Mouse (Mus musculus): ENCODE results near the gene Pqbp1.

Gene Pqbp1

DNA sequence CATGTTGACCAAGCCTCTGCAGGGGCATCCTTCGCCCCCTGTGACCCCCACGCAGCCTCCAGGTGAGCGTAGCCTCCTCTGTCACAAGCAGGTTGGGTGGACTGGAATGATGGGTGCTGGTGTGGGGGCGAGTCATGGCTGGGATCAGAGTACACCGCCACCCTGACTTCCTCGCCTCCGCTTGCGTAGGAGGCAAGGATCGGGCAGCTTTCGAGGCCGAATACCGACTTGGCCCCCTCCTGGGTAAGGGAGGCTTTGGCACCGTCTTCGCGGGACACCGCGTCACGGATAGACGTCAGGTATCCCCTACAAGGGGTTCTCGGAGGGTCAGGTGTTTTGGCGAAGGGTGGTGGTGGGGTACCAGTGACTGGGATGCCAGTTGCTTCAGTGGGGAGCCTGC is 20.6 kb downstream of the Pqbp1 start:
- DNase-seq (ENCODE audit: low read depth, low spot score) = no peak

DNA sequence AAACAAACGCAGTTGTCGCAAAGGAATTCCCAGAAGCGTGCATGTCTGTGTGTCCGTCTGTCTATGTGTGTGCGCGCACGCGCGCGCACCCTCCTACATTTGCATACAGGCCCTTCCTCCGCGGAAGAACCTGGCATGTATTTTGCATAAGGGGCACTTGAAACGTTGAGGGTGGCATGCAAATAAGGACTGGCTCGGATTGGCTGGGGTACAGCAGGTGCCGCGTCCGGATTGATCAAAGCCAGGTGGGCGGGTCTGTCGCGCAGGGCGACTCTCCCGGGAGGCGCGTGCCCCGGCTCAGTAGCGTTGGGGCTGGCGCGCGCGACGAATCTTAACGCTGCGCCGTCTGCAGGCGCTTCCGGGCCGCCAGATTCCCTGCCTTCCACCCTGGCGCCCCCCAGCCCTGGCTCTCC is 21.1 kb downstream of the Pqbp1 start, which contains the start of gene Pim2:
Pim2 (plus strand) TSS at position 256 of the 413 bp plus-strand sequence.
- DNase-seq (ENCODE audit: low read depth, low spot score) = peak; percentile 55

DNA sequence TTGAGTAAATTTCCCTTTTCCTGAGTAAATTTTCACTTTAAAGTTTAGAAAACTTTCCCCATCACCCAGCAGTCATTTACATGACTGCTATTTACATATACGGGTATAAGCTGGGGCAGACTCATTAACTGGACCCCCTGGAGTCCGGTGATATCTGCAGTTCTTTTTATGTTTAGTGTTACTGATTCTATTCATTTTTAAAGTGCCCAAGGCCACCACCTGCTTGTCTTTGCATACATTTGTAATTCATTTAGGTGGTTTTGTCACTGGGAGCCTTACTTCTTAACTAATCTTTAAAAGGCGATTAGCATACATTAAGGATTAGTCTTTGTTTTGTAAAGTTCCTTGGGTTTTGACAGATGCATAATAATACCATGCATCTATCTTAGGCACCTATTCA is 29.2 kb downstream of the Pqbp1 start:
- DNase-seq (ENCODE audit: low read depth, low spot score) = no peak

DNA sequence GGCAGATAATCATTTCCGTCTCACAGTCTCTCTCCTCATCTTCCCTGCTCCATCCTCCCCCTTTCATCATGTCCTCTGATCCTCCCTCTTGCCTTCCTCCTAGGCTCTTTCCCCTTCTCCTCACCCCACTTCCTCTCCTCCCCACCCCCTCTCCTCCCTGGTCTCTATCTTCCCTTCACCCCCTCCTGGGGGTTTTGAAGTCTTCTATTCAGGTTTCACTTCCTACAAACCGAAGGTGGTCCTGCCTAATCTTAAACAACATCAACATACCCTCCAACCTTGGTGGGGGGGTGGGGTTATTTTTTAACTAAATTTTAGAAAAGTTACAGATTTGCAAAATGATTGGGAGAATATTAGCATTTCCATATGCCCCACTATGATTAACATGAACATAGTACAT is 30.6 kb downstream of the Pqbp1 start:
- no peak for DNase-seq (ENCODE audit: low read depth, low spot score)

DNA sequence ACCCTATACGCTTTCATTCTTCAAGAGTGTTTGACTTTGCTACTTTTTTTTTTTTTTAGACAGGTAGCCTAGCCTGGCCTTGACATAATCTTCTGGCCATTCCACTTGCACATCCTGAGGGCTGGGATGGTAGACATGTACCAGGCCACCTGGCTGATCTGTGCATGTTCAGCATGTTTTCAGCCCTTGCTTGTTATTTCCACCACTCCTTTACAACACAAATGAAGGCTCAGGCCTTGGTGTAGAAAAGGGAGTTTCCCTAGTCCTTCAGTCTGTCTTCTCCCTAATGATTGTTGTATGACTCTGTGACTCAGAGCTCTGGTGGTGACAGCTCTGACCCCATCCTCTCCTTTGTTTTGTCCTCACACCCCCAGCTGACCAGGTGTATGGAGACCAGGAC is 31.9 kb downstream of the Pqbp1 start:
- no peak for DNase-seq (ENCODE audit: low read depth, low spot score)

DNA sequence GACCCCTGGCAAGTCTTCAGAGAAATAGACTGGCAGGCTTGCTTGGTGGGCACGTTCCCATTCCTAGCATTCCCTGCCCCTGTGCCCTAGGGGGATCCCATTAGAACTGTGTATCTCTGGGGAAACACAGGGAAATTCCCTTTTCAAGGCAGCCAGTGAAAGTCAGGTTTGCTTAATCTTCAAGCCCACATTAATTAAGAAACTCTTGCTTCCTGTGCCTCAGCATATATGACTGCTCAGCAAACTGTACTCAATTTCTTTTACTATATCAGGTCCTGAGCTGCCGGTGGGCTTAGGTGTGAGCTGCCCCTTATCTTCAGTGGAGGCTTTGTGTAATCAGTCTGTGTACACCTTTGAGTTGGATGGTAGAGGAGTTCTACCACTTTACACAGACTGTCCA is 33.3 kb downstream of the Pqbp1 start:
- DNase-seq (ENCODE audit: low read depth, low spot score) = no peak

DNA sequence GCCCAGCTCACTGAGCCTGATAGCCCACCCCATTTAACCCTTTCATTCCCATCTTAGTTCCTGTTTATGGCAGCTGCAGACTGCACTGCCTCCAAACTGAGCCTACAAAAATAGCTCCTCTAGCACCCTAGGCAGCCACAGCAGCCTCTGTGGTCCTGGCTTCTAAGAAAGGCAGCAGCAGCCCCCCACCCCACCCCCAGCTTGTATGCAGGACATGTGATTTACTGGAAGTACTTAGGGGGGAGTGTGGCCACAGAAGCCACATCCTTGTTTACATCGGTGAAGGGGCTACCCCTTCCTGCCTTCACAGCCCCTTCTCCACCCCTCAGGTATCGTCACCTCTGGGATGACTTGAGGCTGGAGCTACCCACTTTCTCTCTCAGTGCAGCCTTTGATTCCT is 33.7 kb downstream of the Pqbp1 start:
- no peak for DNase-seq (ENCODE audit: low read depth, low spot score)

DNA sequence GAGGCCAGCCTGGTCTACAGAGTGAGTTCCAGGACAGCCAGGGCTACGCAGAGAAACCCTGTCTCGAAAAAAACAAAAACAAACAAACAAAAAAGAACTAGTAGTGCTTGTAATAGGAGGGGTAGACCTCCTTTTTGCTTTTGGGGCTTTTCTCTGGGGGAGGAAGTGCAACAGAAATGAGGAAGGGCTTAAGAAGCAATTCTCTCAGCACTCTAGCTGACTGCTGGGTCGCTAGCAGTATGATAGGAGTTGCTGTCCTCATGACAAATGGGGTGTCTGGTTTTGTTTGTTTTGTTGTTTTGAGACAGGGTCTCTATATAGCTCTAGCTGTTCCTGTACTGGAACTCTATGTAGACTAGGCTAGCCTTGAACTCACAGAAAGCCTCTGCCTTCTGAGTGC is 34.5 kb downstream of the Pqbp1 start:
- DNase-seq (ENCODE audit: low read depth, low spot score) = no peak

DNA sequence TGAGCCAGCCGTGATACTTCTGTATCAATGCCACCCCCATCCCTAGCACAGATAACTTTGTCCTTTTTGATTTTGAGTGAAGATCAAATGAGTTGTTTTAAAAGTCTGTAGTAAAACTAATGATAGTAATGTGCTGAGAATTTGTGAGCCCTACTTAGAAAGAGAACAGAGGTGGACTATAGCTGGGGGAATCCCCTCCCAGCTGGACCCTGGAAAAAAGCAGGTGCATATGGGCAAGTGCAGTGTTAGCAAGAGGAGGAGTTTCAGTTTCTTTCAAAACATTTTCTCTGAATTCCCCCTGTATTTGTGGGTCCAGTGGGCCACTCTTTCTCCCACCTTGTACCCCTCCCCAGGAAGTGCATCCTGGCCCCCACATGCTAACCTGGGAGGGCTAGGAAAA is 35.9 kb downstream of the Pqbp1 start:
- no peak for DNase-seq (ENCODE audit: low read depth, low spot score)

DNA sequence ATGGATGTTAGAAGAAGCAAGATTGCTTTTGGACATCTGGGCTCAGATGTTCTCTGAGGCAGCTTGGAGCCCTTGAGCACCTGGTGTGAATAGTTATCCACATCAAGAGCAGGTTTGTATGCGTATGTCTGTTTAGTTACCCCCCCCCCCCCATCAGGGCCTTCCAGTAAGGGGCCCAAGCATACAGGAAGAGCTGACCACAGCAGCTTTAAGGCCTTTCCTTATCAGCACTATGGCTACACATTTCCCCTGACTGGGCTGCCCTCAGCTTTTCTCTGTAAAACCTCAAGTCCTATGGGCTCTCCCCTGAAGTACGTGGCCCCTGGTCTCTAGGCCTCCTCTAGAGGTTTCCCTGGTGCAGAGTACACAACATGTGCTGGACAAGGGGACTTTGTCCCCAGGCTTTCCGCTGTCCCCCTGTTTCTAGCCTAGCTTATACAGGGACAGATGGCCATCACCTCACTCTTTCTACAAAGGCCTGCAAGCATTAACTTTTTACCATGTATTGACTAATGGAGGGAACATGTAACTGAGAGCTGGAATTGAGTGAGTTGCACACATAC is 39.8 kb downstream of the Pqbp1 start:
- DNase-seq (ENCODE audit: low read depth, low spot score) = no peak

DNA sequence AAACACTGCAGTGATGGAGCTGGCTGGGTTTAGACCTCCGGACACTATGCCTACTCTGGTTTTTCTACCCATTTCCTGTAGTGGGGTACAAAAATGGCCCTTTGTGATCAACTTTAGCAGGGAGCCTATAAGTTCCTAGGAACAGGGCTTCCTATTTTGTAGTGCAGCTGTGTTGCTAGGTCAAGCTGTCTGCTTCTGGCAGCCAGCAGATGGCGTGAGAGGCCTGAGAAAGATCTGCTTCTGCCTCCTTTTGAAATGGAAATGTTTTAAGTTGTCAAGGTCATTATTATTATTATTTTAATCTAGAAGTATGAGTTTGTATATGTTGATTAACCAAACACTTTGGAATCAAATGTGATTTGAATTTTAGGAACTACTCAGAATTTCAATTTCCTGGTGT is 44.5 kb downstream of the Pqbp1 start:
- DNase-seq (ENCODE audit: low read depth, low spot score) = no peak

DNA sequence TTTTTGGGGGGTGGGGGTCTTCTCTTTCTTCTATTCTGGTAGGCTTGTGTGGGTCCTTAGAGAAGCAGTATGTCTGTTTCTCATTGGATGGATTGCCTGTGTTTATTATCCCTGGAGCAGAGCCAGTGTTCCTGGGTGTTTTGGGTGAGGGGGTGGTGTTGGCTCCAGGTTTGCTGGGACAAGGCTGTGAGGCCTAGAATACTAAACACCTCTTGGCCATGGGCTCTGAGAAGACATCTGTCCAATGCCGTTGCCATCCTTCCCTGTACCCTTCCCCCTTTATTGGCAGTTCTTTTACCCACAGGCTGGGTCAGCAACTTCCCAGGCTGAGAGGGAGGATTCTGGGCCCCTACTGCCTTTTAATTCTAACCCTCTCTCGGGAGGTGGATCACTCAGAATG is 51.2 kb downstream of the Pqbp1 start:
- DNase-seq (ENCODE audit: low read depth, low spot score) = no peak

Data from embryo, embryonic 11.5 days (tissue).